Mouse (Mus musculus) heart, embryonic 12.5 days (tissue): Measurements from ENCODE around the gene Hccs. TPM values are rescaled to one million over a fixed set of nuclear protein-coding genes. Genes with fewer than 3 reads are reported as not detected.

Experiments
- ATAC-seq: fragments of 200-750 bp; cut with Nextera tagmentation; 2 replicates; pipeline ENCODE4 v1.8.0; 2017; ENCODE audit warnings: moderate TSS enrichment, moderate library complexity; ENCODE audit not compliant: insufficient number of reproducible peaks, low FRiP score
- H3K27ac ChIP-seq: fragments of 300-500 bp; sonication (generic); 2 replicates; pipeline ENCODE4 v1.5.1; 2016; ENCODE audit warnings: mild to moderate bottlenecking, moderate library complexity; ENCODE audit not compliant: poor library complexity, severe bottlenecking
- H3K27me3 ChIP-seq: fragments of 300-500 bp; sonication (generic); replicated peaks from 2 replicates; pipeline ENCODE4 v1.6.1; 2016; ENCODE audit warnings: mild to moderate bottlenecking, moderate library complexity
- H3K36me3 ChIP-seq: fragments of 300-500 bp; sonication (generic); 2 replicates; pipeline ENCODE4 v1.6.1; 2016; ENCODE audit warnings: mild to moderate bottlenecking, moderate library complexity
- H3K4me1 ChIP-seq: fragments of 300-500 bp; sonication (generic); replicated peaks from 2 replicates; pipeline ENCODE4 v1.6.1; 2016; ENCODE audit warnings: mild to moderate bottlenecking
- H3K4me2 ChIP-seq: fragments of 300-500 bp; sonication (generic); 2 replicates; pipeline ENCODE4 v1.6.1; 2016; ENCODE audit warnings: mild to moderate bottlenecking, moderate library complexity
- H3K4me3 ChIP-seq: fragments of 300-500 bp; sonication (generic); 2 replicates; pipeline ENCODE4 v1.5.1; 2016; ENCODE audit warnings: mild to moderate bottlenecking
- H3K9ac ChIP-seq: fragments of 300-500 bp; sonication (generic); 2 replicates; pipeline ENCODE4 v1.6.1; 2016; ENCODE audit warnings: mild to moderate bottlenecking, moderate library complexity
- H3K9me3 ChIP-seq: fragments of 300-500 bp; sonication (generic); replicated peaks from 2 replicates; pipeline ENCODE4 v1.6.1; 2016; ENCODE audit warnings: mild to moderate bottlenecking, moderate library complexity
- WGBS: fragments of 180-500 bp; shearing (Covaris S2); methylation state at CpG from one replicate; pipeline ENCODE4 v1.1.7; 2016; 5-methylcytosine and 5-hydroxymethylcytosine counted together
- polyA plus RNA-seq: library from polyadenylated mRNA; unstranded; fragments of >200 nt; fragmentation: Nextera tagmentation; extraction: Ambion mirVana; gene quantifications from 2 replicates; pipeline ENCODE4 v1.2.1, GENCODE M21; 2016

Gene Hccs
- polyA plus RNA-seq, 1 experiment from 2014 or later = 57.5 TPM

GRCm38 (mm10) chrX:169302271-169303045 is 17.7 kb downstream of the Hccs start:
- Histone ChIP-seq H3K27me3 (no peaks in the 10 kb centered on the region), H3K9me3 (no peaks in the 10 kb centered on the region), H3K27ac (0 out of 2 replicates have a peak overlapping the region, but pooled peaks have one; percentile 19), H3K4me1 (no peaks in the 10 kb centered on the region), H3K4me3 (no peak overlapping the region), H3K36me3 (no peaks in the 10 kb centered on the region), H3K9ac (no peak overlapping the region), H3K4me2 (no peak overlapping the region)
- 53% methylated on average over 26 of the region's 26 CpGs for WGBS
- no peak for ATAC-seq

- H3K4me3 ChIP-seq = no peak overlapping the region
- no peaks in the 10 kb centered on the region for H3K9me3 ChIP-seq
- WGBS = 60% methylated on average over 4 of the region's 4 CpGs
- no peak for ATAC-seq
- H3K4me1 ChIP-seq = no peaks in the 10 kb centered on the region
- H3K36me3 ChIP-seq = no peaks in the 10 kb centered on the region
- H3K27ac ChIP-seq = no peak overlapping the region
- H3K27me3 ChIP-seq = no peaks in the 10 kb centered on the region
- no peak overlapping the region for H3K9ac ChIP-seq
- no peak overlapping the region for H3K4me2 ChIP-seq
Measured at GRCm38 (mm10) chrX:169299579-169299978, 20.6 kb downstream of the Hccs start.

GRCm38 (mm10) chrX:169263433-169264172 is 56.6 kb downstream of the Hccs start:
- ATAC-seq = no peak
- H3K36me3 ChIP-seq = no peaks in the 10 kb centered on the region
- H3K9ac ChIP-seq = no peak overlapping the region
- WGBS = 59% methylated on average over 8 of the region's 8 CpGs
- H3K27me3 ChIP-seq = no peaks in the 10 kb centered on the region
- H3K27ac ChIP-seq = no peak overlapping the region
- H3K4me2 ChIP-seq = no peak overlapping the region
- H3K4me1 ChIP-seq = 0 out of 2 replicates have a peak, but pooled peaks cover 3% of the 10 kb centered on the region
- no peaks in the 10 kb centered on the region for H3K9me3 ChIP-seq
- H3K4me3 ChIP-seq = no peak overlapping the region

- ATAC-seq = no peak
- Histone ChIP-seq H3K4me1 (0 out of 2 replicates have a peak, but pooled peaks cover 3% of the 10 kb centered on the region), H3K27me3 (no peaks in the 10 kb centered on the region), H3K36me3 (peaks cover 4% of the 10 kb centered on the region; the same call in 1 of the 2 replicates), H3K9ac (no peak overlapping the region), H3K4me2 (no peak overlapping the region), H3K27ac (no peak overlapping the region), H3K4me3 (no peak overlapping the region), H3K9me3 (no peaks in the 10 kb centered on the region)
- 48% methylated on average over 2 of the region's 2 CpGs for WGBS
Measured at GRCm38 (mm10) chrX:169262212-169262611, 58.0 kb downstream of the Hccs start.

GRCm38 (mm10) chrX:169261034-169261433 is 59.1 kb downstream of the Hccs start:
- Histone ChIP-seq H3K4me2 (no peak overlapping the region), H3K27ac (no peak overlapping the region)

GRCm38 (mm10) chrX:169256741-169257140 is 63.4 kb downstream of the Hccs start:
- H3K4me3 ChIP-seq = no peak overlapping the region
- no peak for ATAC-seq
- H3K36me3 ChIP-seq = peaks cover 4% of the 10 kb centered on the region; the same call in 1 of the 2 replicates
- no peaks in the 10 kb centered on the region for H3K4me1 ChIP-seq
- no peak overlapping the region for H3K9ac ChIP-seq
- no peaks in the 10 kb centered on the region for H3K9me3 ChIP-seq
- no peak overlapping the region for H3K27ac ChIP-seq
- H3K4me2 ChIP-seq = no peak overlapping the region
- no peaks in the 10 kb centered on the region for H3K27me3 ChIP-seq

More at GRCm38 (mm10) chrX:169261034-169261433, 59.1 kb downstream of the Hccs start:
- no peak overlapping the region for H3K4me3 ChIP-seq
- H3K36me3 ChIP-seq = peaks cover 4% of the 10 kb centered on the region; the same call in 1 of the 2 replicates
- ATAC-seq = no peak
- WGBS = 67% methylated on average over 3 of the region's 3 CpGs
- H3K27me3 ChIP-seq = no peaks in the 10 kb centered on the region
- H3K9ac ChIP-seq = no peak overlapping the region
- H3K4me1 ChIP-seq = 0 out of 2 replicates have a peak, but pooled peaks cover 3% of the 10 kb centered on the region
- H3K9me3 ChIP-seq = no peaks in the 10 kb centered on the region

- ATAC-seq = no peak
- no peak overlapping the region for H3K27ac ChIP-seq
- 75% methylated on average over 1 of the region's 1 CpGs for WGBS
- no peak overlapping the region for H3K4me2 ChIP-seq
- H3K9ac ChIP-seq = no peak overlapping the region
- no peak overlapping the region for H3K4me3 ChIP-seq
- no peaks in the 10 kb centered on the region for H3K27me3 ChIP-seq
- H3K36me3 ChIP-seq = peaks cover 4% of the 10 kb centered on the region; the same call in 1 of the 2 replicates
- no peaks in the 10 kb centered on the region for H3K9me3 ChIP-seq
- H3K4me1 ChIP-seq = no peaks in the 10 kb centered on the region
Measured at GRCm38 (mm10) chrX:169255915-169256314, 64.3 kb downstream of the Hccs start.

- H3K4me2 ChIP-seq = no peak overlapping the region
- H3K9ac ChIP-seq = no peak overlapping the region
- no peaks in the 10 kb centered on the region for H3K27me3 ChIP-seq
- no peak overlapping the region for H3K4me3 ChIP-seq
- H3K4me1 ChIP-seq = peaks cover 8% of the 10 kb centered on the region; the same call in 1 of the 2 replicates
- H3K27ac ChIP-seq = no peak overlapping the region
- no peak for ATAC-seq
- H3K9me3 ChIP-seq = no peaks in the 10 kb centered on the region
- no peaks in the 10 kb centered on the region for H3K36me3 ChIP-seq
- 30% methylated on average over 3 of the region's 3 CpGs for WGBS
Measured at GRCm38 (mm10) chrX:169222357-169223062, 97.7 kb downstream of the Hccs start.

GRCm38 (mm10) chrX:169220064-169220463 is 100.1 kb downstream of the Hccs start:
- Histone ChIP-seq H3K4me2 (no peak overlapping the region), H3K9ac (no peak overlapping the region), H3K4me1 (peaks cover 12% of the 10 kb centered on the region; the same call in 1 of the 2 replicates), H3K36me3 (no peaks in the 10 kb centered on the region), H3K9me3 (no peaks in the 10 kb centered on the region), H3K4me3 (no peak overlapping the region), H3K27ac (no peak overlapping the region), H3K27me3 (no peaks in the 10 kb centered on the region)
- WGBS = 55% methylated on average over 8 of the region's 8 CpGs
- no peak for ATAC-seq

- Histone ChIP-seq H3K4me1 (no peaks in the 10 kb centered on the region; the same call in 1 of the 2 replicates), H3K4me3 (no peak overlapping the region), H3K9ac (no peak overlapping the region), H3K36me3 (no peaks in the 10 kb centered on the region), H3K4me2 (no peak overlapping the region), H3K9me3 (no peaks in the 10 kb centered on the region), H3K27ac (no peak overlapping the region), H3K27me3 (no peaks in the 10 kb centered on the region)
- no peak for ATAC-seq
- 66% methylated on average over 3 of the region's 3 CpGs for WGBS
Measured at GRCm38 (mm10) chrX:169210019-169210418, 110.2 kb downstream of the Hccs start.
